Mouse (Mus musculus) embryo, embryonic 10.5 days (tissue): ENCODE measurements around the gene C530025M09Rik.

Experiments used
- DNase-seq: peaks from one replicate; pipeline ENCODE4 v3.0.0-alpha.2; 2015; ENCODE audit warnings: low spot score

The C530025M09Rik gene

GRCm38 (mm10) chr2:149804599-149805140 lies 26.3 kb downstream of the C530025M09Rik start:
- no peak for DNase-seq

- peak; percentile 45 for DNase-seq
These were observed 32.4 kb downstream of the C530025M09Rik start for GRCm38 (mm10) chr2:149798613-149799012.
